Mouse (Mus musculus) liver, embryonic 11.5 days (tissue): Measurements from ENCODE around the gene Rtn3. TPM values are rescaled to one million over a fixed set of nuclear protein-coding genes. Genes with fewer than 3 reads are reported as not detected.

Experiments
- ATAC-seq: fragments of 200-750 bp; cut with Nextera tagmentation; replicated peaks from 2 replicates; pipeline ENCODE4 v1.8.0; 2017; ENCODE audit warnings: moderate number of reproducible peaks, mild to moderate bottlenecking, moderate TSS enrichment, moderate library complexity; ENCODE audit not compliant: low FRiP score
- DNase-seq: peaks from one replicate; pipeline ENCODE4 v3.0.0-alpha.2; 2017; ENCODE audit warnings: low spot score
- H3K27ac ChIP-seq: fragments of 300-500 bp; sonication (generic); 2 replicates; pipeline ENCODE4 v1.5.1; 2014; ENCODE audit warnings: mild to moderate bottlenecking, low read depth, low read length, control low read depth
- H3K27me3 ChIP-seq: fragments of 300-500 bp; sonication (generic); replicated peaks from 2 replicates; pipeline ENCODE4 v1.6.1; 2014; ENCODE audit warnings: low read length, mixed read lengths; ENCODE audit not compliant: control insufficient read depth, insufficient read depth
- H3K36me3 ChIP-seq: fragments of 300-500 bp; sonication (generic); 2 replicates; pipeline ENCODE4 v1.6.1; 2014; ENCODE audit warnings: mild to moderate bottlenecking, low read length, moderate library complexity, mixed read lengths; ENCODE audit not compliant: control insufficient read depth, insufficient read depth
- H3K4me1 ChIP-seq: fragments of 300-500 bp; sonication (generic); replicated peaks from 2 replicates; pipeline ENCODE4 v1.6.1; 2014; ENCODE audit warnings: low read length, mixed read lengths; ENCODE audit not compliant: control insufficient read depth, insufficient read depth
- H3K4me2 ChIP-seq: fragments of 300-500 bp; sonication (generic); 2 replicates; pipeline ENCODE4 v1.6.1; 2014; ENCODE audit warnings: mild to moderate bottlenecking, control low read depth, moderate library complexity
- H3K4me3 ChIP-seq: fragments of 300-500 bp; sonication (generic); 2 replicates; pipeline ENCODE4 v1.5.1; 2014; ENCODE audit warnings: low read depth, low read length, control low read depth
- H3K9ac ChIP-seq: fragments of 300-500 bp; sonication (generic); 2 replicates; pipeline ENCODE4 v1.6.1; 2014; ENCODE audit warnings: low read depth, low read length, control low read depth
- H3K9me3 ChIP-seq: fragments of 300-500 bp; sonication (generic); 2 replicates; pipeline ENCODE4 v1.6.1; 2016; ENCODE audit warnings: low read length, inconsistent platforms, mixed read lengths; ENCODE audit not compliant: control insufficient read depth
- WGBS: fragments of 180-500 bp; shearing (Covaris S2); extraction: QIAGEN DNeasy Blood & Tissue Kit; methylation state at CpG from one replicate; pipeline ENCODE4 v1.1.7; 2014; 5-methylcytosine and 5-hydroxymethylcytosine counted together
- polyA plus RNA-seq: library from polyadenylated mRNA; unstranded; fragments of >200 nt; fragmentation: Nextera tagmentation; extraction: Ambion mirVana; gene quantifications from 2 replicates; pipeline ENCODE4 v1.2.1, GENCODE M21; 2014

Gene Rtn3
- polyA plus RNA-seq, result 77.3 and 78.3 TPM in 2 replicates

GRCm38 (mm10) chr19:7482599-7483511 is at the start of gene Rtn3:
Gene Rtn3 (minus strand): TSS chr19:7483281.
- Histone ChIP-seq H3K9me3 (no peaks in the 10 kb centered on the region), H3K36me3 (no peaks in the 10 kb centered on the region), H3K4me2 (peak within 1 kb of the TSS; percentile 88), H3K27me3 (no peaks in the 10 kb centered on the region), H3K4me3 (peak within 1 kb of the TSS; percentile 88), H3K4me1 (peaks cover 12% of the 10 kb centered on the region), H3K9ac (peak within 1 kb of the TSS; percentile 79), H3K27ac (peak within 1 kb of the TSS; percentile 91)
- peak; percentile 95 for ATAC-seq
- under 1% methylated on average over 80 of the region's 80 CpGs for WGBS
- peak; percentile 95 for DNase-seq

GRCm38 (mm10) chr19:7531906-7532305 is 48.8 kb upstream of the Rtn3 start:
- no peaks in the 10 kb centered on the region for H3K9me3 ChIP-seq
- H3K4me3 ChIP-seq, result no peak overlapping the region
- H3K27me3 ChIP-seq, result no peaks in the 10 kb centered on the region
- no peaks in the 10 kb centered on the region for H3K4me1 ChIP-seq
- DNase-seq, result no peak
- ATAC-seq, result no peak
- peaks cover 7% of the 10 kb centered on the region; the same call in 1 of the 2 replicates for H3K36me3 ChIP-seq
- no peak overlapping the region for H3K9ac ChIP-seq
- 90% methylated on average over 5 of the region's 5 CpGs for WGBS
- no peak overlapping the region for H3K27ac ChIP-seq
- H3K4me2 ChIP-seq, result no peak overlapping the region

DNA sequence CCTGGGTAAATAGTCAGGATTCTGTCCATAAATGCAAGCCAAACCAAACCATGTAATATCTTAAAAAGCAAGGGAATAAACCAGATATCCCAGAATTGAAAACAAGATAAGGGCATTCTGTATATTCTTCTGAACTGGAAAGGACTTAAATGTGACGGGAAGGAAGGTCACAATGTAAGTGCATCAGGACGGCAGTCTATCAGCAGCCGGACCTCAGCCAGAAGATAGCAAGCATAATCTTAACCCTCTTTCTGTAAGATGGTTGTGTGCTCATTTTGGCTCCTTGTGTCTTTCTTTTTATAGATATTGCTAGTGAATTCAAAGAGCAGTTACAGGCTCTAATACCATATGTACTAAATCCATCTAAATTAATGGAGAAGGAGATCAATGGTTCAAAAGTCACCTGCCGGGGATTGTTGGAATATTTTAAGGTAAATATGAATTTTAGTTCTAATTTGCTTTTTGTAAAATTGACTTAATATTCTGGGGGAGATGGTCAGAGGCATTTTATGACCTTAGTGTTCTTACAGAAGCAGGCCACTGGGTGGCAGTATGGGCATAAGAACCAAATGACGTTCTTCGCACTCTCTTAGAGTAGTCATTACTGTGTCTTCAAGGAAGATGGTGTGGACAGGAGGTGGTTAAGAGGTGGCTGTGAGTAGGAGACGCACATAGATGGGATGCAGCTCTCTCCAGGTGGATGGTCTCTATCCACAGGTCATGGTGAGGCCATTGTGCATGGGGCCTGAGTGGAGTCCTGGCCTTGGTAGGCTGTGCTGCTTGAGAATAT is 45.8 kb upstream of the Rtn3 start:
- Histone ChIP-seq H3K4me2 (no peak overlapping the region), H3K4me3 (no peak overlapping the region), H3K4me1 (no peaks in the 10 kb centered on the region), H3K36me3 (peaks cover 2% of the 10 kb centered on the region; the same call in 1 of the 2 replicates), H3K9me3 (no peaks in the 10 kb centered on the region), H3K27ac (no peak overlapping the region), H3K9ac (no peak overlapping the region), H3K27me3 (no peaks in the 10 kb centered on the region)
- 61% methylated on average over 7 of the region's 7 CpGs for WGBS
- ATAC-seq (peak; percentile 36; the same call in 1 of the 2 replicates), DNase-seq (no peak)

- no peaks in the 10 kb centered on the region for H3K9me3 ChIP-seq
- no peaks in the 10 kb centered on the region for H3K4me1 ChIP-seq
- H3K36me3 ChIP-seq, result peaks cover 15% of the 10 kb centered on the region
- no peak for ATAC-seq
- H3K4me2 ChIP-seq, result no peak overlapping the region
- no peak for DNase-seq
- H3K27ac ChIP-seq, result no peak overlapping the region
- no peak overlapping the region for H3K4me3 ChIP-seq
- H3K27me3 ChIP-seq, result no peaks in the 10 kb centered on the region
- no peak overlapping the region for H3K9ac ChIP-seq
- WGBS, result 82% methylated on average over 3 of the region's 3 CpGs
Observed at GRCm38 (mm10) chr19:7524879-7525278, 41.8 kb upstream of the Rtn3 start.

DNA sequence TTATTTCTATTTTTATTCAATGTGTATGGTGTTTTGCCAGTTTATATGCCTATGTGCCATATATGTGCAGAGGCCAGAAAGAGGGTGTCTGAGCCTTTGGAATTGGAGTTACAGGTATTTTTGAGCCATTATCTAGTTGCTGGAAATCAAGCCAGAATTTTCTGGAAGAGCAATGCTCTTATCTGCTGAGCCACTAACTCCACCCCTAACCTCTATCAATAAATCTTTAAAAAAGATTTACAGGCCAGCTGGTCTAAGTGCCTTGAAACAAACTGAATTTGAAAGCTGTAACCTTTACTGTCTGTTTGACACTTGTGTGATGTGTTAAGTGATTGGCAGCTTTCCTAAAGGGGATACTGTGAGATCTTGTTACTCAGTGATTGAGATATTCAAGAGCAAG is 40.7 kb upstream of the Rtn3 start:
- H3K27me3 ChIP-seq, result no peaks in the 10 kb centered on the region
- no peaks in the 10 kb centered on the region for H3K4me1 ChIP-seq
- H3K4me3 ChIP-seq, result no peak overlapping the region
- H3K27ac ChIP-seq, result no peak overlapping the region
- peaks cover 15% of the 10 kb centered on the region for H3K36me3 ChIP-seq
- H3K9ac ChIP-seq, result no peak overlapping the region
- H3K4me2 ChIP-seq, result no peak overlapping the region
- H3K9me3 ChIP-seq, result no peaks in the 10 kb centered on the region
- no peak for DNase-seq
- ATAC-seq, result no peak

DNA sequence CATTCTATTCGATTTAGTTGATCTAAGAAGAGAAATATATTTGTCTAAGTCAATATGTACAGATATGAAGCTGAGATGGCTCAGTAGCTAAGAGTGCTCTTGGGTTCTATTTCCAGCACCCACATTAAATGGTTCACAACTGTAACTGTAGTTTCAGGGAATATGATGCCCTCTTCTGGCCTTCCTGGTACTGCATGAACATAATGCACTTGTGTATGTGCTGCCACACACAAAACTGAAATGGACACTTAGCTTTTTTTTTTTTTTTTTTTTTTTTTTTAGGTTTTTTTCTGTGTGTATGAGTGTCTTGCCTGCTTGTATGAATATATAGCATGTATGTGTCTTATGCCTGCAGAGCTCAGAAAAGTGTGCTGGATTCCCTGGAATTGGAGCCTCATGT is 40.2 kb upstream of the Rtn3 start:
- 86% methylated on average over 1 of the region's 1 CpGs for WGBS
- Histone ChIP-seq H3K4me1 (no peaks in the 10 kb centered on the region), H3K27ac (no peak overlapping the region), H3K4me3 (no peak overlapping the region), H3K36me3 (peaks cover 15% of the 10 kb centered on the region), H3K27me3 (no peaks in the 10 kb centered on the region), H3K9me3 (no peaks in the 10 kb centered on the region), H3K9ac (no peak overlapping the region), H3K4me2 (no peak overlapping the region)
- DNase-seq (no peak), ATAC-seq (no peak)

GRCm38 (mm10) chr19:7522856-7523255 is 39.8 kb upstream of the Rtn3 start:
- Histone ChIP-seq H3K36me3 (peaks cover 15% of the 10 kb centered on the region), H3K27me3 (no peaks in the 10 kb centered on the region), H3K9ac (no peak overlapping the region)

DNA sequence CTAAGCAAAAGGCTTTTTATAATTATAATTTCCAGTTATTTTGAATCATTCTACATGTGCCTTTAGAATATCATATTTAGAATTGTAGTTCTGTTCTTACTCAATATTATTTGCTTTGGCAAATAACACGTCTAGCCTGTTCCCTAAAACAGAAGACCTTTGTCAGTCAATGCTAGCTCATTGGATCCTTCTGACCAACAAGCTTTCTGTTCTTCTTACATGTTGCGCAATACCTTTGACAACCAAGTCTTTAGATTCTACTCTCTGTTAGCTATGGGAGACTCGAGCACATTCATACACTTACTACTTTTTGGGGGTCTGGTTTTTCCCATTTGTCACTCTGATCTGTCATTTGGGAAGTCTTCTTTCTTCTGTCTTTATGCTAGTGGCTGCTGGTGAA is 38.5 kb upstream of the Rtn3 start:
- Histone ChIP-seq H3K36me3 (peaks cover 15% of the 10 kb centered on the region), H3K4me3 (no peak overlapping the region), H3K4me2 (no peak overlapping the region), H3K9me3 (no peaks in the 10 kb centered on the region), H3K4me1 (peaks cover 1% of the 10 kb centered on the region; the same call in 1 of the 2 replicates), H3K27me3 (no peaks in the 10 kb centered on the region), H3K27ac (no peak overlapping the region), H3K9ac (no peak overlapping the region)
- 91% methylated on average over 3 of the region's 3 CpGs for WGBS
- no peak for DNase-seq
- no peak for ATAC-seq

More at GRCm38 (mm10) chr19:7522856-7523255, 39.8 kb upstream of the Rtn3 start:
- Histone ChIP-seq H3K4me3 (no peak overlapping the region), H3K27ac (no peak overlapping the region), H3K4me2 (no peak overlapping the region), H3K4me1 (no peaks in the 10 kb centered on the region), H3K9me3 (no peaks in the 10 kb centered on the region)
- no peak for ATAC-seq
- DNase-seq, result no peak
- WGBS, result 95% methylated on average over 2 of the region's 2 CpGs
